Comparison of ENCODE assay signal across 8 mouse cellular contexts in the genomic region with DNA sequence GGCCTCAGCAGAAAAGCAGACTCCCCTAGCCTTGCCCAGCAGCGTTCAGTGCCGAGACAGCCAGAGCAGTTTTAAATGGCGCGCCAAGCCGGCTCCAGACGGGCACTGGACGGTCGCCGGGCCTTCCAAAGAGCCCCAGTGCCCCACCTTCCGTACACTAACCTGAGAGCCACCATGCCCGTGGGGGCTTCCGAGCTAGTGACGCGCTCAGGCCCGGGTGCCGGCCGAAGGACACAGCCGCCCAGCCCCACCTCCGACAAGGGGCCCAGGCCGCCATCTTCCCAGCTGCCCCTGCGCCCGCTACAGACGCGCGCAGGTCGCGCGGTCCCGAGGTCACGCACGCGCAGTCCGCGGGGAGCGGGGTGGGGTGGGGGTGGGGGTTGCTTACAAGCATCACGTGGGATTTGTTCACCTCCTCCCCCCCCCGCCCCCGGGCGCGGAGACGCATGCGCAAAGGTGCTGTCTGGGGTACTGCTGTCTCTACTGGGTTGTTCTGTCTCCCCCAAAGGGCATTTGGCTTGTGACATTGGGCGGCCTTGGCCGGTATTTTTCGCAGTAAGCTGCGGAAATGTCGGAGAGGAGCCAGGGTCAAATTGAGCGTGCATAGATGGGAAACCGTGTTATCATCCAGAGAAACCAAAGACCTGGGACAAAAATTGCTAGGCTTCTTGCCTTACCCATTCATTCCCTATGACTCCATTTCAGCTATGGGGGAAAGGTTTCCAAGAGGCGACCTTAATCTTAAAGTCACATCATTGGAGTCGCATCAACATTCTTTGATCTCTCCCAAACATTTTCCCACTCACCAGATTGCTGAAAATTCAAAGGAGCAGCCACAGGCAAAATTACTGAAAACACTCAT. TPM values are rescaled to one million over a fixed set of nuclear protein-coding genes. Genes with fewer than 3 reads are reported as not detected.
DNase-seq lines count a peak whose midpoint lies in the region; ATAC-seq and TF ChIP-seq lines count a peak whose summit lies in the region.

A gene (minus strand): TSS at position 341 of the 862 bp plus-strand sequence.

- DNase-seq in c-Kit-positive CD71-positive TER-119-positive erythroid progenitor cells, embryonic 14.5 days (ENCODE audit: low spot score), result peak; percentile 83
- DNase-seq in heart, postnatal 0 days (ENCODE audit: low spot score), result peak; percentile 93
- DNase-seq in large intestine, adult 2 months (ENCODE audit: low read depth, low spot score), result peak; percentile 79
- peak; percentile 98 for DNase-seq in liver, postnatal 0 days
- peak; percentile 98 for DNase-seq in testis, postnatal 10 days (ENCODE audit: low spot score)

- no peak for TF ChIP-seq CTCF in E14TG2a.4 (conservative IDR thresholded peaks at IDR 0.05; ENCODE audit: low read length)
- TF ChIP-seq CTCF in heart, postnatal 0 days (IDR thresholded peaks at IDR 0.05; ENCODE audit: low read depth), result no peak
- no peak for TF ChIP-seq CTCF in liver, postnatal 0 days (IDR thresholded peaks at IDR 0.05; ENCODE audit: low read depth)

- no peaks in the 10 kb centered on the region for H3K27me3 ChIP-seq in E14TG2a.4 (ENCODE audit: insufficient read depth, low read length)
- H3K27me3 ChIP-seq in forebrain, embryonic 12.5 days, result no peaks in the 10 kb centered on the region
- H3K27me3 ChIP-seq in heart, postnatal 0 days (ENCODE audit: control insufficient read depth, insufficient read depth, low read length), result no peaks in the 10 kb centered on the region
- no peaks in the 10 kb centered on the region for H3K27me3 ChIP-seq in liver, postnatal 0 days (ENCODE audit: insufficient read depth, low read length)
- H3K27me3 ChIP-seq in neural tube, embryonic 14.5 days (ENCODE audit: control insufficient read depth, insufficient read depth, low read length), result no peaks in the 10 kb centered on the region

- peak; percentile 98 for ATAC-seq in forebrain, embryonic 12.5 days (ENCODE audit: low FRiP score)
- ATAC-seq in heart, postnatal 0 days (ENCODE audit: insufficient read depth, low read depth), result peak; percentile 99
- ATAC-seq in liver, postnatal 0 days, result peak; percentile 100
- ATAC-seq in neural tube, embryonic 14.5 days (ENCODE audit: low read depth), result peak; percentile 97

- peak within 1 kb of the TSS; percentile 90 for H3K27ac ChIP-seq in forebrain, embryonic 12.5 days
- H3K27ac ChIP-seq in heart, postnatal 0 days (ENCODE audit: low read depth), result peak within 1 kb of the TSS; percentile 90
- H3K27ac ChIP-seq in liver, postnatal 0 days (ENCODE audit: low read depth), result peak within 1 kb of the TSS; percentile 83
- peak within 1 kb of the TSS; percentile 92 for H3K27ac ChIP-seq in neural tube, embryonic 14.5 days (ENCODE audit: low read depth, low read length)

- WGBS in forebrain, embryonic 12.5 days, result under 1% methylated on average over 46 of the region's 51 CpGs
- WGBS in heart, postnatal 0 days, result under 1% methylated on average over 51 of the region's 51 CpGs
- under 1% methylated on average over 39 of the region's 51 CpGs for WGBS in large intestine, adult 2 months
- 2% methylated on average over 36 of the region's 51 CpGs for WGBS in liver, postnatal 0 days (ENCODE audit: insufficient replicate concordance)
- 2% methylated on average over 48 of the region's 51 CpGs for WGBS in neural tube, embryonic 14.5 days

- peaks cover 16% of the 10 kb centered on the region for H3K36me3 ChIP-seq in E14TG2a.4 (ENCODE audit: insufficient read depth, low read length)
- H3K36me3 ChIP-seq in forebrain, embryonic 12.5 days (replicated peaks), result peaks cover 4% of the 10 kb centered on the region; the same call in 1 of the 2 replicates
- peaks cover 15% of the 10 kb centered on the region for H3K36me3 ChIP-seq in heart, postnatal 0 days (replicated peaks; ENCODE audit: control insufficient read depth, insufficient read depth, low read length)
- 0 out of 2 replicates have a peak, but pooled peaks cover 2% of the 10 kb centered on the region for H3K36me3 ChIP-seq in liver, postnatal 0 days (replicated peaks; ENCODE audit: insufficient read depth, low read length)
- no peaks in the 10 kb centered on the region for H3K36me3 ChIP-seq in neural tube, embryonic 14.5 days (ENCODE audit: control insufficient read depth, insufficient read depth, low read length)

- peaks cover 40% of the 10 kb centered on the region for H3K4me1 ChIP-seq in E14TG2a.4 (replicated peaks; ENCODE audit: low read depth, low read length)
- H3K4me1 ChIP-seq in forebrain, embryonic 12.5 days, result peaks cover 16% of the 10 kb centered on the region
- H3K4me1 ChIP-seq in heart, postnatal 0 days (ENCODE audit: control insufficient read depth, insufficient read depth), result peaks cover 8% of the 10 kb centered on the region
- peaks cover 16% of the 10 kb centered on the region for H3K4me1 ChIP-seq in liver, postnatal 0 days (ENCODE audit: insufficient read depth)
- 0 out of 2 replicates have a peak, but pooled peaks cover 4% of the 10 kb centered on the region for H3K4me1 ChIP-seq in neural tube, embryonic 14.5 days (ENCODE audit: control insufficient read depth, insufficient read depth, low read length)

- peak within 1 kb of the TSS; percentile 59 for H3K4me2 ChIP-seq in forebrain, embryonic 12.5 days
- H3K4me2 ChIP-seq in heart, postnatal 0 days (ENCODE audit: low read depth, low read length), result peak within 1 kb of the TSS; percentile 83
- peak within 1 kb of the TSS; percentile 76 for H3K4me2 ChIP-seq in liver, postnatal 0 days (ENCODE audit: low read depth, low read length)
- peak within 1 kb of the TSS; percentile 63 for H3K4me2 ChIP-seq in neural tube, embryonic 14.5 days (ENCODE audit: low read depth, low read length)

- peak within 1 kb of the TSS; percentile 91 for H3K4me3 ChIP-seq in E14TG2a.4 (replicated peaks; ENCODE audit: low read length)
- H3K4me3 ChIP-seq in forebrain, embryonic 12.5 days (replicated peaks), result peak within 1 kb of the TSS; percentile 82
- H3K4me3 ChIP-seq in heart, postnatal 0 days (ENCODE audit: low read depth, low read length), result peak within 1 kb of the TSS; percentile 67
- H3K4me3 ChIP-seq in liver, postnatal 0 days (ENCODE audit: low read depth, low read length), result peak within 1 kb of the TSS; percentile 71
- peak within 1 kb of the TSS; percentile 67 for H3K4me3 ChIP-seq in neural tube, embryonic 14.5 days (ENCODE audit: low read depth, low read length)

- TF ChIP-seq EP300 in heart, postnatal 0 days (IDR thresholded peaks at IDR 0.05; ENCODE audit: low read depth), result 0 out of 2 replicates have a peak, but pooled peaks have one; percentile 77
- TF ChIP-seq EP300 in liver, postnatal 0 days (IDR thresholded peaks at IDR 0.05; ENCODE audit: low read depth), result no peak

- no peaks in the 10 kb centered on the region for H3K9me3 ChIP-seq in E14TG2a.4 (ENCODE audit: low read length)
- no peaks in the 10 kb centered on the region for H3K9me3 ChIP-seq in forebrain, embryonic 12.5 days
- no peaks in the 10 kb centered on the region for H3K9me3 ChIP-seq in heart, postnatal 0 days (replicated peaks; ENCODE audit: control insufficient read depth, low read length)
- H3K9me3 ChIP-seq in liver, postnatal 0 days (ENCODE audit: low read length), result no peaks in the 10 kb centered on the region
- H3K9me3 ChIP-seq in neural tube, embryonic 14.5 days (ENCODE audit: control insufficient read depth, low read length), result no peaks in the 10 kb centered on the region

- peak within 1 kb of the TSS; percentile 78 for H3K9ac ChIP-seq in forebrain, embryonic 12.5 days
- peak within 1 kb of the TSS; percentile 81 for H3K9ac ChIP-seq in heart, postnatal 0 days (replicated peaks; ENCODE audit: low read depth, low read length)
- peak within 1 kb of the TSS; percentile 84 for H3K9ac ChIP-seq in liver, postnatal 0 days (replicated peaks)
- H3K9ac ChIP-seq in neural tube, embryonic 14.5 days (replicated peaks; ENCODE audit: low read depth, low read length), result peak within 1 kb of the TSS; percentile 84

RNA-seq across cellular contexts. Expression of the gene that starts here (rescaled TPM):
- 41.9 and 44.9 TPM in 2 replicates for polyA plus RNA-seq in forebrain, embryonic 12.5 days (2016; fragmentation: Nextera tagmentation; extraction: Ambion mirVana)
- 8.7 and 10.4 TPM in 2 replicates for total RNA-seq in heart, postnatal 0 days (2014; rRNA removed; ENCODE audit: low replicate concordance)
- polyA plus RNA-seq in heart, postnatal 0 days (2015; fragmentation: Nextera tagmentation; extraction: Ambion mirVana), result 30.8 and 32.8 TPM in 2 replicates
- polyA plus RNA-seq in large intestine, adult 2 months (2012; rRNA removed), result 5.4 and 6.0 TPM in 2 replicates
- 13.9 TPM in 2 replicates for polyA plus RNA-seq in liver, postnatal 0 days (2015; fragmentation: Nextera tagmentation; extraction: Ambion mirVana)
- polyA plus RNA-seq in neural tube, embryonic 14.5 days (2014; fragmentation: Nextera tagmentation; extraction: Ambion mirVana), result 39.5 and 40.7 TPM in 2 replicates

Comparison
In these comparisons a context has a peak if more than half of its experiments do, and no peak if none do; other contexts are left out.
1. Peak in every context shown above with its lines: DNase-seq, ATAC-seq, H3K4me3 ChIP-seq and H3K27ac ChIP-seq.